Mouse (Mus musculus): ENCODE results near the gene Foxo6. TPM values are rescaled to one million over a fixed set of nuclear protein-coding genes. Genes with fewer than 3 reads are reported as not detected.
A peak's percentile ranks its signal among the peaks of the same experiment; 100 is the strongest.

The Foxo6 gene
- 2.2 and 2.6 TPM in 2 replicates for polyA plus RNA-seq (2012; rRNA removed)

- peak; percentile 98 for DNase-seq (ENCODE audit: low spot score)
These were observed at the start of gene Foxo6 for GRCm38 (mm10) chr4:120287290-120288111. Gene Foxo6, minus strand, starts transcription at chr4:120287349.

GRCm38 (mm10) chr4:120334316-120334715 is 47.2 kb upstream of the Foxo6 start:
- no peak for DNase-seq (ENCODE audit: low spot score)

DNA sequence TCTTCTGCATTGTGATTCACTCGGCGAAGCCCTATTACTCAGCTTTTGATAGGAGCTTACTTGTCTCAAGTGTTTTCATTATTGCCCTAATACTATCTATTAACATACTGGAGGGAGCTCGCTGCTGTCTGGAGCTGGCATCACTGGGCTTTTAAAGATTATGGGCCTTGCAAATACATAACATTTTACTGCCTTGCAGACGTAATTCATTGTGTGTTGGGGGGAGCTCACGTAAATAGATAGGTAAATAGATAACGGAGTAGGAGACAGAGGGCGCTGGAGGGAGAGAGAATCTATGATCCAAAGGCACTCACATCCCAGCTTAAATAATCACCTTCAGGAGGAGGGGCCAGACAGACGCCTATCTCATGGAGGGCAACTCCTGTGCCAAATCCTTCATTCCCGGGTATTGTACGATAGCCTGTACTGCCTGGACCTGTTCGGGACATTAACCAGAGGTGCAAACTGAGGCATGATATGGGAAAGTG is 45.8 kb upstream of the Foxo6 start:
- no peak for DNase-seq (ENCODE audit: low spot score)

- no peak for DNase-seq (ENCODE audit: low spot score)
These were observed 45.3 kb upstream of the Foxo6 start for GRCm38 (mm10) chr4:120332405-120332933.

DNA sequence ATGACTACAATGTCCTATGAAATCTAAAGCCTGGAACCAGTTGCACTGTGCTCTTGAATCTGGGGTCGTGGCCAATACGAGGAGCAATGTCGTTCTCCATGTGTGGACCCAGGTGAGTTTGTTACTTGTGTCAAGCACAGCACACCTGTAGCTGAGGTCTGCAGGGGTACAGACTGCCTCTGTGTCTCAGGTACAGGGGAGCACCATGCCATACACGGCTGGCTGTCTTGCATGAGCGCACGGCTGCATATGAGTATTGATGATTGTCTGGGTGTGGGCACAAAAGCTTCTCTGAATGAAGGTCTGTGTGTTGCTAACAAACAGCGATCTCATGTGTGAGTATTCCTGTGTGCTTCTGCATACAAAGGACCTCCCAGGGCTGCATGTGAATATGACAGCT is 44.8 kb upstream of the Foxo6 start:
- no peak for DNase-seq (ENCODE audit: low spot score)

- DNase-seq (ENCODE audit: low spot score): no peak
These were observed 44.4 kb upstream of the Foxo6 start for GRCm38 (mm10) chr4:120331541-120331940.

GRCm38 (mm10) chr4:120325748-120326147 is 38.6 kb upstream of the Foxo6 start:
- no peak for DNase-seq (ENCODE audit: low spot score)

DNA sequence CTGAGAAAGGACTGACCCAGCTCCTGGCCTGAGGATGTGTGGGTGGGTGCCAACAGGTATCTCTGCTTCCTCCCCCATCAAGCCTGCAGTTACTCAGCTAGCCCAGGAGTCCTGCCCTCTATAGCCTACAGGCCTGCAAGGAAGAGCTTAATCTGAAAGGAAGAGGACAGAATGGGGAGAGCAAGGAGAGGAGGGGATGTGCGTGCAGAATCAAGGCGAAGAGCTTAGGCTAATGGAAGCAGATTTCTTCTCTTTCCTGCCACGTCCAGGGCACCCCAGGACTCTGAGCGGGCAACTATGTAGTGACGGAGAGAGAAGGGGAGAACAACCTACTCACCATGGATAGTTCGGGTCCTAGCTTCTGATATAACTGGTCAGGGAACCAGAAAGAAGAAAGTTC is 37.9 kb upstream of the Foxo6 start:
- no peak for DNase-seq (ENCODE audit: low spot score)

DNA sequence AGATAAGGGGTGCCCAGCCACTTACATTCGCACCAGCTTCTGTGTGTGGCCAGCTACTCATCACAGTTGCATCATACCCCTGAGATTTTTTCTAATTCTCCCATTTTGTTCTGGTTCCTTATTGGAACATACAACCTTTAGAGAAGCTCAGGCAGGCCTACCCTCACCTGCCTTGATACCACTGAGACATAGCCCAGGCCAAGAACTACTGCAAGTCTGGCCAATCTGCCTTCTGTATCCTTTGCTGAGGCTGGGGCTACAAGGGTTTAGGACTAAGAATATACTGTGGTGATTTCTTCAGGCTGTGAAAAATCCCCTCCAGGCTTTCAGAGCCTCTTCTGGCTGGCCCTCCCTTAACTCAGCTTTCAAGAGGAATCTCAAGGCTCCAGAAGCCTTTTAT is 36.7 kb upstream of the Foxo6 start:
- no peak for DNase-seq (ENCODE audit: low spot score)

DNA sequence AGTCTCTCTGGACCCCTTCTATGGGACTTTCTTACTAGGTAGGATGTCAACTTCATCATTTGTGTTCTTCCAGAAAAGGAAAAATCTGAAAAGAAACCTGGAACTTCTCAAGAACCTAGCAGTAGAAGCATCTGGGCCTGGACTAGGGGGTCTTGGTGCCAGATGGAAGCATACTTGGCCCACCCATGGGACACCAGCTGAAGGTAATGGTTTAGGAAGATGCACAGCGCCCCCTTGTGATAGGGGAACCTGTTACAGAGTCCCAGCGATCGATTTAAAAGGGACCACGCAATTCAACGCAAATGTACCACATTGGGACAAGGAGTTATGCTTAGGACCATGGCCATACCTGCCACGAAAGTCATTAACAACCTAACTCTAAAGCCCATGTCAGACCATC is 36.0 kb upstream of the Foxo6 start:
- no peak for DNase-seq (ENCODE audit: low spot score)

- DNase-seq (ENCODE audit: low spot score): no peak
These were observed 30.4 kb upstream of the Foxo6 start for GRCm38 (mm10) chr4:120317541-120317940.

- no peak for DNase-seq (ENCODE audit: low spot score)
These were observed 29.6 kb upstream of the Foxo6 start for GRCm38 (mm10) chr4:120316716-120317115.

DNA sequence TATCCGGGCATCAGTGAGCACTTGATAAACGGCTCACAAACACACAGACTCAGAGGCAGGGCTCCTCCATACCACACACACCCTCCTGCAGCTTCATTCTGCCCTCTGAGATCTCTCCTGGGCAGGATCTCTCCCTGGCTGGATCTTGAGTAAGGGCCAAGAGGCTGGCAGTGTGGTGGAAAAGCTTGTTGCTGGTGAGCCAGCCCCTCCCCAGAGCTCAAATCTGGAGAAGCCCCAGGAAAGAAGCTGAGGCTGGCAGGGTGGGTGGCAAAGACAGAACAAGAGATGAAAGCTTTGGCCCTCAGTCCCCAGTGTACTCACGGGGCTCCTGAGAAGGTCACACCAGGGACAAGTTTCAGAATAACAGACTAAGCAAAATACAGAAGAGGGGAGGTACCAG is 27.4 kb upstream of the Foxo6 start:
- DNase-seq (ENCODE audit: low spot score): no peak

DNA sequence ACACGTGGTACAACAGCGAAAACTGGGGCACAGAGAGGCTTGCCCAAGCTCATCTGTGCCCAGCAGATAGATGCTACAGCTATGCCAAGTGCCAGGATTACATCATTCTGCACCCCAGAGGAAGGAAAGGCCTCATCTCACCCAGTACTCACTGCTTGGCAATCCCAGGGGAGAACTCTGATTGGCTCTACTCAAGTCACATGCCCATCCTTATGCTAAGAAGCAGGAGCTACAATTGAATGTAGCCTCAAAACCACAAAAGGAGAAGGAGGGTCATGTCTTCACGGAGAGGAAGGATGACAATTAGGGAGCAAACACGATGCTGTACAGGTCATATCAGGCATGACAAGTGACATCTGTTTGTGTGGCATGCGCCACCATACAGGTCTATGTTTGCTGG is 26.2 kb upstream of the Foxo6 start:
- DNase-seq (ENCODE audit: low spot score): no peak

DNA sequence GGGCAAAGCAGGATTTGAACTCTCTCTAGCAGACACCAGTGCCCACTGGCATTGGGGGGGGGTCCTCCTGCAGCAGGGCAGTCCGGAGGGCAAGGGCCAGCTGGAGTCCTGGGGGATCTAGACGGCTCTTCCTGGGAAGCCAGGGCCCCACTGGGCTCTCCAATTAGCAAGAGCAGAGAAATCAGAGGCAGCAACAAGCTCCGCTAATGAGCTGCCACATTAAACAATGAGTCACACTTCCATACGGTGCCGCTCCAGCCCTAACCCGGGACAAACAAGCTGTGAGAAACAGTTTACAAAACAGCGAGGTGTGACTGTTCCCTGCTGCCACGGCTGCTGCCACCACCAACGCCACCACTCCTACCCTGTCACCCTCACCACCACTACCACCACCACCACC is 17.4 kb upstream of the Foxo6 start:
- DNase-seq (ENCODE audit: low spot score): no peak

- DNase-seq (ENCODE audit: low spot score): no peak
These were observed 12.1 kb upstream of the Foxo6 start for GRCm38 (mm10) chr4:120299287-120299686.

- no peak for DNase-seq (ENCODE audit: low spot score)
These were observed 4.1 kb upstream of the Foxo6 start for GRCm38 (mm10) chr4:120291106-120291822.

DNA sequence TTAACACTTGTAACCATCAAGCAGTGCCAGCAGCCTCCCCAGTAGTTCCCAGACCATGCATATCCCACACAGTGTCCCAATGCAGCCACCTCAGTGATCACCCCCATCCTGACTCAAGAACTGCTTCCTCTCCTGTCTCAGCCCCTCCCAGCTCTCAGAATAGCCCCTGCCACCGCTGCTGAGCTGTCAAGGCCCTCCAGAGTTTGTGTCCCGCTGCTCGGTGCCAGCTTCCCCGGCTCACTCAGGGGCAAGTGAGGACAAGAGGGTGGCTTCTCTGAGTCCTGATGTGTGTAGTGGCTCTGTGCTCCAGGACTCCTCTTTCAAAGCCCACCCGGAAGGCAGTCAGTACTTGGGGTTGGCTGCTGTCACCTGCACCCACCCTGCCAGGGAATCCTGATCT is 3.3 kb upstream of the Foxo6 start:
- DNase-seq (ENCODE audit: low spot score): no peak

- DNase-seq (ENCODE audit: low spot score): no peak
These were observed 2.2 kb upstream of the Foxo6 start for GRCm38 (mm10) chr4:120289181-120289965.

DNA sequence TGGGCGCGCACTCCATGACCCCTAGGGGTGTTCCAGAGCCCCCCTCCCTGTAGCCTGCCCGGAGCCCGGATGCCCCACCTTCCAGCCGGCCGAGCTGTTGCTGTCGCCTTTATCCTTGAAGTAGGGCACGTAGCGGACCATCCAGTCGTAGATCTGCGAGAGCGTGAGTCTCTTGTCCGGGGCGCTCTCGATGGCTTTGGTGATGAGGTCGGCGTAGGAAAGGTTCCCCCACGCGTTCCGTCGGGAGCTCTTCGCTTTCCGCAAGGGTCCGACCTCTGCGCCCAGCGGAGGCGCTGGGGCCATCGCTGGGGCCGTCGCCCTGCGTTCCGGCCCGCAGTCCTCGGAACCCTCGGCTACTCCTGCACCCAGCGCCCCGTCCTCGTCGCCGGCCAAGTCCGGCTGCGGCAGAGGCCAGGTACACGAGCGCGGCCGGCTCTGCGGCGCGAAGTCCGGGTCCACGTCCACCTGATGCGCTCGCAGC is 348 bp downstream of the Foxo6 start:
- no peak for DNase-seq (ENCODE audit: low spot score)

DNA sequence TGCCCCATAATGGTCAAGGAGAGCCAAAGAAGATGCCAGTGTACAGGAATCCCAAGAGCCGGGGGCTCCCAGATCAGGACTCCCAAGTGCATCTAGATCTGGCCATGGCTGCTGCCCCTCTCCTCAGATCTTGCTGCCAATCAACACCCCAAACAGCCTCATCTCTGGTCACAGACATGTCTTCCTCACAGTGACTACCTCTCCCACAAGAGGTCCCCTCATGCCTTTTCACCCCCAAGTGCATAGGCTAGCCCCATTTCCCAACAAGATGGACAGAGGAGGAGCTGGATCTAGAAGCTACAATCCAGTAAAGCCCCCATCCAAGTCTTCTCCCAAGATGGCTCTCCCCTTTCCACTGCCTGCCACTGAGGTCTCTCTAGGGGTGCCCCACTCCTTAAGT is 1.4 kb downstream of the Foxo6 start:
- no peak for DNase-seq (ENCODE audit: low spot score)

DNA sequence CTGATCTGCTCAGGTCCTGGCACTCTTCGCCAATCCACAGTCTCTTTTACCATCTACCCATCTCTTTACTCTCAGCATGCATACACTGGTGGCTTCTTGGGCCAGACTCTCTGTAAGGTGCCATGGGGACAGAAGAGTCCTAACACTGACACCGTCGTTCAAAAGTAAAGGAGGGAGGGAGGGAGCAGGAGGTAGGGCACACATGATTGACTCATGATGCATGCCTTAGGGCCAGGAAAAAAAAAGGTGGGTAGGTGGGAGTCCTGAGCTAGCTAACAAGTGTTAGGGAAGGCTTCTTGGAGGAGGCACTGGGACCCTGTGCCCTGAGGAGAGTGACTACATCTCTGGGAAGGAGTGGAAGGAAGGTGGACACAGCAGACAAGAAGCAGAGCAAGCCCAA is 1.9 kb downstream of the Foxo6 start:
- no peak for DNase-seq (ENCODE audit: low spot score)
